Mouse (Mus musculus): ENCODE results near the gene Rmi2. TPM values are rescaled to one million over a fixed set of nuclear protein-coding genes. Genes with fewer than 3 reads are reported as not detected.

Gene Rmi2
- polyA plus RNA-seq, 1 experiment from 2014 or later, result 0.46 TPM

DNA sequence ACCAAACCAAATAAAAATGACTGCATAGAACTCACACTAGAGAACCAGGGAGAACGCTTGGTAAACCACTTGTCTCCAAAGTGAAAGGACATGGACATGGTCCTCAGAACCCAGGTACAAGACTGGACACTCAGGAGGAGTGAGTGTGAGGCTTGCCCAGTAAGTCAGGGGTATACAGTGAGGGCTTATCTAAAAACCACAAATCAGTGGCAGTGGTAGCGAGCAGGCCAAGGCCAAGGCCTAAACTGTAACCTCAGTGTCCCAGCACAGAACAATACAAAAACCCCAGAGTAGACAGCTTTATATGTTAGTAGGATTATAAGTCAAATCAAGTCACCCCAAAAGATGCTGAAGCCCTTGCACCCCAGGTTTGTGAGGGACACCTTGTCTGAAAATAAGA lies 76.2 kb downstream of the Rmi2 start:
- Histone ChIP-seq H3K9me3 (ENCODE audit: control insufficient read depth, low read length) (no peaks in the 10 kb centered on the region), H3K9ac (replicated peaks; ENCODE audit: low read length) (no peak overlapping the region)
- 90% methylated on average over 2 of the region's 2 CpGs for WGBS

DNA sequence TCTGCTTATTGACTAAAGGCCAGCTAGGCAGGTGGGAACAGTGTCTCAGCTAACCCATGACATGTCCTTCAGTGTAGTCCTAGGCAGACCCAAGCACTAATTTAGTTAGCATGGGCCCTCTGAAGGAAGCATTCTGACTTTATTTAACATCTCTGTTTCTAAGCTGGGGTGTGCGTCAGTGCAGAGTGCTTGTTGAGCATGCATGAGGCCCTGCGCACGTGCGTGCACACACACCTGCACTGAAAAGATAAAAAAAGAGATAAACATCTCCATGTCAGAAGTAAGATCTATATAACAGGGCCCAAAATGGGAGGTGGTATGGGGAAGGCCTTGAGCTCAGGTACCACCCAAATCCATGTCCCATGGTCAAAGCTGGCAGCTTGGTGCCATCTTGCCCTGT lies 80.2 kb downstream of the Rmi2 start:
- no peak overlapping the region for H3K4me3 ChIP-seq (replicated peaks; ENCODE audit: low read depth, low read length)
- no peak overlapping the region for H3K9ac ChIP-seq (replicated peaks; ENCODE audit: low read length)
- ATAC-seq (ENCODE audit: low FRiP score, low TSS enrichment) (no peak), DNase-seq (no peak)
- H3K4me1 ChIP-seq (ENCODE audit: control insufficient read depth, insufficient read depth, low read length), result no peaks in the 10 kb centered on the region
- no peak overlapping the region for H3K27ac ChIP-seq (replicated peaks; ENCODE audit: low read depth, low read length)
- no peaks in the 10 kb centered on the region for H3K36me3 ChIP-seq (ENCODE audit: control insufficient read depth, insufficient read depth, low read length)
- no peaks in the 10 kb centered on the region for H3K9me3 ChIP-seq (ENCODE audit: control insufficient read depth, low read length)
- no peak overlapping the region for H3K4me2 ChIP-seq (ENCODE audit: low read length)
- 95% methylated on average over 4 of the region's 4 CpGs for WGBS
- H3K27me3 ChIP-seq (ENCODE audit: control insufficient read depth, insufficient read depth, low read length), result no peaks in the 10 kb centered on the region

More for the DNA sequence above, 76.2 kb downstream of the Rmi2 start:
- DNase-seq (no peak), ATAC-seq (ENCODE audit: low FRiP score, low TSS enrichment) (no peak)
- no peaks in the 10 kb centered on the region for H3K36me3 ChIP-seq (ENCODE audit: control insufficient read depth, insufficient read depth, low read length)
- no peak overlapping the region for H3K4me3 ChIP-seq (replicated peaks; ENCODE audit: low read depth, low read length)
- no peak overlapping the region for H3K27ac ChIP-seq (replicated peaks; ENCODE audit: low read depth, low read length)
- H3K4me1 ChIP-seq (ENCODE audit: control insufficient read depth, insufficient read depth, low read length), result no peaks in the 10 kb centered on the region
- no peak overlapping the region for H3K4me2 ChIP-seq (ENCODE audit: low read length)
- H3K27me3 ChIP-seq (ENCODE audit: control insufficient read depth, insufficient read depth, low read length), result no peaks in the 10 kb centered on the region

DNA sequence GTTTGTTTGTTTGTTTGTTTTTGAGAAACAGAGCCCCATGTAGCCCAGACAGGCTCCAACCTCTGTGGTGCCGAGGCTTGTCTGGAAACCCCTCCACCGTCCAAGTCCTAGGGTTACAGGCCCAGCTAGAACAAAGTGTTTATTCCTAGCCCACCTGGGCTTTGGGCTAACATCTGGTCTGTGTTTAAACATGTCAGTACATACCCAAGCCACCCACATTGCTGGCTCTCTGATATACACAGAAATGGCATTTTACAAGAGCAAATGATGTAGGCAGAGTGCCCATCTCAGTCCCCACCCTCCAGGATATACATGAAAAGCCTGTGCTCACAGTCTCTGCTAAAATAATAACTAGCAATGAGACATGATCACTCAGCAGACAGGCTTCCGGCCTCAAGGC lies 81.4 kb downstream of the Rmi2 start:
- Histone ChIP-seq H3K27me3 (ENCODE audit: control insufficient read depth, insufficient read depth, low read length) (no peaks in the 10 kb centered on the region), H3K9ac (replicated peaks; ENCODE audit: low read length) (no peak overlapping the region), H3K27ac (replicated peaks; ENCODE audit: low read depth, low read length) (no peak overlapping the region), H3K4me1 (ENCODE audit: control insufficient read depth, insufficient read depth, low read length) (no peaks in the 10 kb centered on the region), H3K4me3 (replicated peaks; ENCODE audit: low read depth, low read length) (no peak overlapping the region), H3K36me3 (ENCODE audit: control insufficient read depth, insufficient read depth, low read length) (no peaks in the 10 kb centered on the region), H3K4me2 (ENCODE audit: low read length) (no peak overlapping the region), H3K9me3 (ENCODE audit: control insufficient read depth, low read length) (no peaks in the 10 kb centered on the region)
- DNase-seq (no peak), ATAC-seq (ENCODE audit: low FRiP score, low TSS enrichment) (no peak)
- 88% methylated on average over 3 of the region's 3 CpGs for WGBS

DNA sequence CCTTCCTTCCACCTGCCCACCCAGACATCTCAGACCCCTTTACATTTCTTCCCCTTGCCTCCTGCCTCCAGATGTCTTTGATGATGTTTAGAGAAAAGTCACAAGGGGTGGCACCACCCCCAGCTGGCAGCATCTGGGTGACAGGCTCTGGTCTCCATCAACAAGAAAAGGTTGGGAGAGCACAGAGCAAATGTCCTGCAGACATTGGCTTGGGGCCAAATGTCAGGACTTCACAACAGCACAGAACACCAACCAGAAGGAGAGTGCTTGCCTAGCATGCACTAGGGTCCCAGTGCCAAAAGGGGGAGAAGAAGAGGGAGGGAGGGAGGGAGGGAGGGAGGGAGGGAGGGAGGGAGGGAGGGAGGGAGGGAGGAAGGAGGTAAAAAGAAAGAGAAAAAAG lies 85.0 kb downstream of the Rmi2 start:
- DNase-seq, result no peak

DNA sequence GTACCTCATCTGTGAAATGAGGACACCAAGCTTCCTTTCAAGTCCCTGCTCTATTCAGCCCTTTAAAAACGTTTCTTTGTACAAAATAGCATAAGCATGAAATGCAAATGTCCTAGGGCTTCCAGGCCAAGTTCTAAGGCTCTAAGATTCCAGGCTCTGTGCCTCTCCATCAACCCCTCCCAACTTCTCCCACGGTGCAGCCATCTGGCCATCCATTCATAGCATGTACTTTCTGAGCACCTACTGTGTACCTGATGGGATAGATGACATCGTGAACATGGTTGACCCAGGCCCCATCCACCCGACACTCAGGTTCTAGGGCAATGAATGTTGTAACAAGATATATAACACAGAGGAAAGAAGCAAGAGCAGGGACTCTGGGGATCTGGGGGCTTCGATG lies 88.7 kb downstream of the Rmi2 start:
- ATAC-seq (ENCODE audit: low FRiP score, low TSS enrichment) (no peak), DNase-seq (no peak)
- no peak overlapping the region for H3K27ac ChIP-seq (replicated peaks; ENCODE audit: low read depth, low read length)
- H3K4me1 ChIP-seq (ENCODE audit: control insufficient read depth, insufficient read depth, low read length), result no peaks in the 10 kb centered on the region
- H3K4me3 ChIP-seq (replicated peaks; ENCODE audit: low read depth, low read length), result no peak overlapping the region
- WGBS, result 60% methylated on average over 5 of the region's 5 CpGs
- H3K36me3 ChIP-seq (ENCODE audit: control insufficient read depth, insufficient read depth, low read length), result no peaks in the 10 kb centered on the region
- no peak overlapping the region for H3K9ac ChIP-seq (replicated peaks; ENCODE audit: low read length)
- no peak overlapping the region for H3K4me2 ChIP-seq (ENCODE audit: low read length)
- H3K27me3 ChIP-seq (ENCODE audit: control insufficient read depth, insufficient read depth, low read length), result no peaks in the 10 kb centered on the region
- H3K9me3 ChIP-seq (ENCODE audit: control insufficient read depth, low read length), result no peaks in the 10 kb centered on the region

More for the DNA sequence above, 85.0 kb downstream of the Rmi2 start:
- Histone ChIP-seq H3K27me3 (ENCODE audit: control insufficient read depth, insufficient read depth, low read length) (no peaks in the 10 kb centered on the region), H3K4me3 (replicated peaks; ENCODE audit: low read depth, low read length) (no peak overlapping the region), H3K9ac (replicated peaks; ENCODE audit: low read length) (no peak overlapping the region), H3K9me3 (ENCODE audit: control insufficient read depth, low read length) (no peaks in the 10 kb centered on the region), H3K4me1 (ENCODE audit: control insufficient read depth, insufficient read depth, low read length) (no peaks in the 10 kb centered on the region), H3K36me3 (ENCODE audit: control insufficient read depth, insufficient read depth, low read length) (no peaks in the 10 kb centered on the region), H3K4me2 (ENCODE audit: low read length) (no peak overlapping the region), H3K27ac (replicated peaks; ENCODE audit: low read depth, low read length) (no peak overlapping the region)
- ATAC-seq (ENCODE audit: low FRiP score, low TSS enrichment), result no peak

DNA sequence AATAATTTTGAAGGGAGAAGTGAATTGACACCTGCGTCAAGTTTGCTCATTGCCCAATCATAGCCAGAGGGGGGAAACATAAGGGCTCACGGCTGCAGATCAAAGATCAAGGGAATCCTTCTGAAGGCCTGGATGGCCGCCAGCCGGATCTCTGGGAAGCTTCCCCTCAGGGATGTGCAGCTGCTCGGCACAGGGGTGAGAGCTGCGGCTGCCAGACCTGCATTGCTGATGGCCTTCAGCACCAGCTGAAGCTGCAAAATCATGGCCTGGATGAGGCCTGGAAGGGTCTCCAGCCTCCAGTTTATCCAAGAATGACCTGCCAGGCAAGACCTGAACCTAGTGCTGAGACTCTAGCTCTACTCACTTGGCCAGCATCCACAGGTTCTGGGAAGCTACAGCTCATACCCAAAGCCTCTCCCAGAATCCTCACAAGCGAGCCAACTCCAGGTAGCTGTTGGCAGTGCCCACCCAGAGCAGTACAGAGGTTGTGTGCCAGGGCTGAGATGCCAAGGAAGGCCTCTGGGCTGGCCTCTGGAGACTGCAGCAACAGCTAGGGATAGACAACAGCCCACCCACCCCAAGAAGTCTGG lies 90.8 kb downstream of the Rmi2 start:
- ATAC-seq (ENCODE audit: low FRiP score, low TSS enrichment) (no peak), DNase-seq (peak; percentile 60)
- no peak overlapping the region; the same call in 1 of the 2 replicates for H3K27ac ChIP-seq (replicated peaks; ENCODE audit: low read depth, low read length)
- H3K9ac ChIP-seq (replicated peaks; ENCODE audit: low read length), result no peak overlapping the region
- no peaks in the 10 kb centered on the region for H3K36me3 ChIP-seq (ENCODE audit: control insufficient read depth, insufficient read depth, low read length)
- no peaks in the 10 kb centered on the region for H3K4me1 ChIP-seq (ENCODE audit: control insufficient read depth, insufficient read depth, low read length)
- H3K9me3 ChIP-seq (ENCODE audit: control insufficient read depth, low read length), result 0 out of 2 replicates have a peak, but pooled peaks cover 4% of the 10 kb centered on the region
- no peaks in the 10 kb centered on the region for H3K27me3 ChIP-seq (ENCODE audit: control insufficient read depth, insufficient read depth, low read length)
- H3K4me3 ChIP-seq (replicated peaks; ENCODE audit: low read depth, low read length), result no peak overlapping the region
- H3K4me2 ChIP-seq (ENCODE audit: low read length), result no peak overlapping the region
- 37% methylated on average over 7 of the region's 7 CpGs for WGBS

DNA sequence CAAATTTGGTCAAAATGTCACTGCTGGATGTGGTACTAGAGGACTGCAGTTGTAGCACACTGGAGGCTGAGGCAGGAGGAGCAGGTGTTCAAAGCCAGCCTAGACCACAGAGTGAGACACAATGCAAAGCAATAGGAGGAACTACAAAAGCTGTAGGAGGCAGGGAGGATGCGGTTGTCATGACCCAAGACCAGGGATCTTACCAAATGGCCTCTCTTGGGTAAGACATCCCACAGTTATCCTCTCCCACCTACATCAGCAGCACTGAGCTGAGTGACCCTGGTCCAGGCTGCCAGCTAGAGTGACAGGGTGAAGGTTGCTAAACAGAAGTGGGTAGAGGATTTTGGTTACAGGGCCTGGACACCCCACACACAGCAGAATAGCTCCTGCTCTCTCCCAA lies 92.2 kb downstream of the Rmi2 start:
- H3K4me1 ChIP-seq (ENCODE audit: control insufficient read depth, insufficient read depth, low read length), result no peaks in the 10 kb centered on the region
- DNase-seq (no peak), ATAC-seq (ENCODE audit: low FRiP score, low TSS enrichment) (no peak)
- no peak overlapping the region for H3K4me3 ChIP-seq (replicated peaks; ENCODE audit: low read depth, low read length)
- H3K9ac ChIP-seq (replicated peaks; ENCODE audit: low read length), result no peak overlapping the region
- no peaks in the 10 kb centered on the region for H3K27me3 ChIP-seq (ENCODE audit: control insufficient read depth, insufficient read depth, low read length)
- H3K9me3 ChIP-seq (ENCODE audit: control insufficient read depth, low read length), result 0 out of 2 replicates have a peak, but pooled peaks cover 4% of the 10 kb centered on the region
- no peak overlapping the region for H3K4me2 ChIP-seq (ENCODE audit: low read length)
- WGBS, result 92% methylated on average over 1 of the region's 1 CpGs
- H3K36me3 ChIP-seq (ENCODE audit: control insufficient read depth, insufficient read depth, low read length), result no peaks in the 10 kb centered on the region
- no peak overlapping the region for H3K27ac ChIP-seq (replicated peaks; ENCODE audit: low read depth, low read length)

DNA sequence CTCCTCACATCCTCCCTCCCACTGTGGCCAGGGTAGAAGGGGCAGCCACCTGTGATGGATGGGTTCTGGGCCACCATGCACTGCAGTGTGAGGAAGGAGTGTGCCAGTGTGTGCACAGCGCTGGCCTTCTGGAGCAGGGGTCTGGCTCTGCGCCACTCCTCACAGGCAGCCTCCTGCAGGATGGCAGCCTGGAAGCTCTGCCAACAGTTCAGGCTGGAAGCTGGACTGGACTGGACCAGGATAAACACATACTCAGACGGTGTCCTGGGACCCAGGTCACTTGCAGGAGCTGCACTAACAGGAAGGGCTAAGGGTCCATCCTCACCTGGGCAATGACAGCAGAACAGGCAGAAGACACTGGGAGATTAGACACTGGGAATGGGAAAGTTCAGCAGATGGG lies 98.5 kb downstream of the Rmi2 start:
- H3K4me3 ChIP-seq (replicated peaks; ENCODE audit: low read depth, low read length), result no peak overlapping the region
- 0 out of 2 replicates have a peak, but pooled peaks cover 4% of the 10 kb centered on the region for H3K9me3 ChIP-seq (ENCODE audit: control insufficient read depth, low read length)
- DNase-seq, result no peak
- no peaks in the 10 kb centered on the region for H3K4me1 ChIP-seq (ENCODE audit: control insufficient read depth, insufficient read depth, low read length)
- no peak overlapping the region for H3K9ac ChIP-seq (replicated peaks; ENCODE audit: low read length)
- no peaks in the 10 kb centered on the region for H3K36me3 ChIP-seq (ENCODE audit: control insufficient read depth, insufficient read depth, low read length)
- H3K27me3 ChIP-seq (ENCODE audit: control insufficient read depth, insufficient read depth, low read length), result no peaks in the 10 kb centered on the region
- no peak for ATAC-seq (ENCODE audit: low FRiP score, low TSS enrichment)
- H3K27ac ChIP-seq (replicated peaks; ENCODE audit: low read depth, low read length), result no peak overlapping the region
- WGBS, result 79% methylated on average over 3 of the region's 3 CpGs
- no peak overlapping the region for H3K4me2 ChIP-seq (ENCODE audit: low read length)

DNA sequence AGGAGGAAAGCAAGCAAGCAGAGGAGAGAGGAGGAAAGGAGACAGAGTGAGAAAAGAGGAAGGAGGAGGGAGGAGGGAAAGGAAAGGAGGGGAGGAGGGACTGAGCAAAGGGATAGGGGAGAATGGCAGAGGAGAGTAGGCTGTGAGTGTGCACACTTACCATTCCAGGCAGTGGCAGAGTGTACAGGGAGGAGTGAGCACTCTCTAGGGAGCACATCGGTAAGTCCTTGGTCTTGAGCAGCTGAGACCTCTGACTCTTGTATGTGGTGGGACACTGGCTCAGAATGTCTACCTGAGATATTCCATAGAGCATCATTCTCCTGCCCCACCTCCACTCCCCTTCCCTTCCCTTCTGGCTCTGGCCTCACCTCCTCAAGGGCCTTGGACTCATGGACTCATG lies 99.2 kb downstream of the Rmi2 start:
- 92% methylated on average over 1 of the region's 1 CpGs for WGBS
- no peak overlapping the region for H3K27ac ChIP-seq (replicated peaks; ENCODE audit: low read depth, low read length)
- no peaks in the 10 kb centered on the region for H3K27me3 ChIP-seq (ENCODE audit: control insufficient read depth, insufficient read depth, low read length)
- no peaks in the 10 kb centered on the region for H3K4me1 ChIP-seq (ENCODE audit: control insufficient read depth, insufficient read depth, low read length)
- no peaks in the 10 kb centered on the region for H3K36me3 ChIP-seq (ENCODE audit: control insufficient read depth, insufficient read depth, low read length)
- DNase-seq (no peak), ATAC-seq (ENCODE audit: low FRiP score, low TSS enrichment) (no peak)
- 0 out of 2 replicates have a peak, but pooled peaks cover 4% of the 10 kb centered on the region for H3K9me3 ChIP-seq (ENCODE audit: control insufficient read depth, low read length)
- H3K9ac ChIP-seq (replicated peaks; ENCODE audit: low read length), result no peak overlapping the region
- H3K4me2 ChIP-seq (ENCODE audit: low read length), result no peak overlapping the region
- H3K4me3 ChIP-seq (replicated peaks; ENCODE audit: low read depth, low read length), result no peak overlapping the region

All from midbrain, embryonic 14.5 days (tissue).